Mouse (Mus musculus) left cerebral cortex, postnatal 14 days (tissue): ENCODE data around the gene Creg1. TPM values are rescaled to one million over a fixed set of nuclear protein-coding genes. Genes with fewer than 3 reads are reported as not detected.

Experiments used
- DNase-seq, 2 experiments: peaks; one replicate each; pipeline ENCODE4 v3.0.0; 2021 to 2022; ENCODE audit warnings: low spot score in 2 of 2, mixed read lengths in 1 of 2
- intact Hi-C: fragments of 180-260 bp; cut with DNase I; formaldehyde crosslinking; loops from one replicate; pipeline ENCODE4 v1.15.1; 2025
- long read RNA-seq, 2 experiments: library from polyadenylated mRNA; stranded (forward); transcript quantifications; one replicate each; pipeline ENCODE4 v2.0.0; 2021
- total RNA-seq, 2 experiments: library from RNA; stranded (reverse); gene quantifications; 2 replicates each; pipeline ENCODE4 v1.2.3; 2021

Creg1 gene
- 10 to 100 TPM; 25.1 to 28.5 TPM for total RNA-seq
- long read RNA-seq, experiment 1, transcript Creg1-202 (4 exons, 2,163 nt): major isoform, 37 of 37 reads
- long read RNA-seq, experiment 1, partial matches to known transcripts: 0 of 37 reads
- long read RNA-seq, experiment 1, other reads (novel, unspliced or antisense): 0 of 37 reads
- long read RNA-seq, experiment 2, transcript Creg1-202 (4 exons, 2,163 nt): major isoform, 33 of 34 reads
- long read RNA-seq, experiment 2, partial matches to known transcripts: 0 of 34 reads
- long read RNA-seq, experiment 2, other reads (novel, unspliced or antisense): 1 of 34 reads

DNA sequence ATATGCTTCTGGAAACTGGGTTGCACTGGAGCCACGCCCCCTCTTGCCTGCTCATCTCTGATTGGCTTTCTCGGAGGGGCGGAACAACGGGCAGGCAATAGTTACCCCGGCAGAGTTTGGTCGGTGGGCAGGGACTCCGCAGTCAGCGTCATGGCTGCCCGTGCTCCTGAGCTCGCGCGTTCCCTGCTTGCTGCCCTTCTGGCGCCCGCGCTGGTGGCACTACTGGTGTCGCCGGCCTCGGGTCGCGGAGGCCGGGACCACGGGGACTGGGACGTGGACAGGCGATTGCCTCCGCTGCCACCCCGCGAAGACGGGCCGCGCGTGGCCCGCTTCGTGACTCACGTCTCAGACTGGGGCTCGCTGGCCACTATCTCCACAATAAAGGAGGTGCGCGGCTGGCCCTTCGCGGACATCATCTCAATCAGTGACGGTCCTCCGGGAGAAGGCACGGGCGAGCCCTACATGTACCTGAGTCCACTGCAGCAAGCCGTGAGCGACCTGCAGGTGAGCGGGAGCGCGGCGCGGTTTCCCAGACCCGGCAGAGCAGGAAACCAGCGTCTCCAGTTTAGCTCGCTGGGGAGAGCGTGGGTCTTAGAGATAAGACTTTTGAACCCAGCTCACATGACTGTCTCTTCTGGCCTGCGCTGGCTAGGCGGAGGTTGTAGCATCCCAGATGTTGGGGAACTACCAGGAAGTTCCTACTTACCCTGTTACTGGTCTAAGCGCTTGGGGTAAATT is at the start of gene Creg1:
TSS of gene Creg1 (plus strand) at position 112 of the 738 bp plus-strand sequence.
- intact Hi-C loops: no loop called here
- DNase-seq: peak; percentile 93

DNA sequence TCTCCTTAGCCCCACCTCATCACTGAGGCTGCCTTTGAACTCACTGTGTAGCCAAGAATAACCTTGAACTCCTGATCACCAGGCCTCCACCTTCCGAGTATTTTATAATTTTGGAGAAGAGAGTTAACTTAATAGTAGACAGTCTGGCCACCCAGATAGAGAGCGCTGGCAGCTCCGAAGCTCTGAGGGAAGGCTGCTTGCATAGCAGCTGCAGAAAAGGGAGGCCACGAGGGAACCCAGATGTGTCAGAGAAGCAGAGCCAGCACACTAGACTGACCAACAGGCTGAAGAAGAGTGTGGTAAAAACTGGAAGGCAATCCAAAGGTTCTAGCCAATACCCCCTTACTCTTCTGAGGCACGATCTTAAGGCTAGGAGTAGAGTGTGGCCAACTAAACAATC is 49.7 kb upstream of the Creg1 start:
- intact Hi-C loops: no loop called here
- no peak for DNase-seq

DNA sequence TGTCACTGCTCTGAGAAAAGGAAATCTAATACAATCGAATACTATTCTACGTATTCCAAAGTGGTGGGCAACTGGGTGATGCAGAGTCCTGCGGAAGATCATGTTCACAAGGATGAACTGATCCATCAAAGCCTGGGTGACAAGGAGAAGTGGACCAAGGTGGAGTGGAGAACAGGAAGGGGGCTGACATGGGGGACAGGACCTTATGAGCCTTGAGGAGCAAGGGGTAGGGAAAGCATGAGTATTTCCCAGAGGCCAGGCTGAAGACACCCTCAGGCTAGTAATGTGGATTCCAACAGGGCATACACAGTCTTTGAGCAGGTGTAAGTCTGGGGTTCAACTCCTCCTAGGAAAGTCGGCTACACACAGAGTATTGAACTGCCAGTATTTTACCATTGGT is 47.1 kb upstream of the Creg1 start:
- DNase-seq: no peak
- intact Hi-C loops: no loop called here

- intact Hi-C loops: no loop called here
- DNase-seq: peak; percentile 38 to 52
Measured at GRCm38 (mm10) chr1:165717711-165718542, 45.6 kb upstream of the Creg1 start.

DNA sequence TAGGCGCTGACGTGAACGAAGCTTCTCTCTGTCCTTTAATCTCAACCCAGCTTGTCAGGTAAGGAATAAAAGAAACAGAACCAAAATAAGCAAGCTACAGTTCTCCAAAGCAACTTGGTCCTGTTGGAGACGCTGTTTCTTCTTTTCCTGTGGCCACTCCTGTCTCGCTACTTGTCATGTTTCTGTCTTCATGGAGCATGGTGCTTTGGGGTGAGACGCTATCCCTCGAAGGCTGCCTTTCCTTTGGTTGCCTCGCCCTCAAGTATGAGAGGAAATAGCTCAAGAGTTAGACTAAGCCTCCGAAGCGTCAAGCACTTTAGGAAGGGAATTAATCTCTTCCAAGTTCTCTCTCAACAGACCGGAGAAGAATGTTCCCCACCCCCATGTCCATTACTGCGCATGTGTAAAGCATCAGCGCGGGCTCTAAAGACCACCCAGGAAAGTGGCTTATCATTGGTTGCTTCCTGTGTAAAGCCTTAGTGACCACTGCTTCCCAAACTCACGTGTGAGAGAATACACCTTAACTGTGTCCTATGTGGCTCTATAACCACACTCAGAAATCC is 44.9 kb upstream of the Creg1 start:
- intact Hi-C loops: no loop called here
- DNase-seq: no peak

- intact Hi-C loops: no loop called here
Measured at GRCm38 (mm10) chr1:165722531-165723123, 40.9 kb upstream of the Creg1 start.

GRCm38 (mm10) chr1:165724219-165725033 is 39.1 kb upstream of the Creg1 start:
- intact Hi-C loops: no loop called here
- DNase-seq: no peak

More at GRCm38 (mm10) chr1:165722531-165723123, 40.9 kb upstream of the Creg1 start:
- no peak for DNase-seq

DNA sequence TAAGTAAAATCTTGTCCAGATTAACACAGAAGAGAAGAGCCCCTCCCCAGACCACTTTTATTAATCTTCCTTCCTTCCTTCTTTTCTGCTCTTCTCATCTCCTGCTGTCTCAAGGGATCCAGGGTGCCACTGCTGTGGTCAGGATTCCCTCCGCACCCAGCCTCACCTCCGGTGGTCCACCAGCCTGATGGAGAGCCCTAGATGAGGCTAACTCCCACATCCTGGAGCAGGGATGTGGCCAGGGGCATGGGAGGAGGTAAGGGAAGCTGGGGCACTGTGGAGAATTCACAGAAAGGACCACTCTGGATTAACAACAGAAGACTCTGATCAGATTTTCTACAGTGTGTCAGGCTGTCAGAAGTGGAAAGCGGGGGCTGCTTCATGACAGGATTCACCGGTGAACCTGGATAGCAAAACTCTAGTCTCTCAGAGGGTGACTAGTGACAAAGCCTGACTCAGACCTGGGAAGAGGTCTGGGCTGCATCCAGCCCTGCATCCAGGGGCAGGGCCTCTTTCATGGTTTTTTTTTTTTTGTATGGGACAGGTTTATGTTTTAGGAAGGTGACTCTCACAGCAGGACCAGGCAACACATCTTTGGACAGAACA is 38.4 kb upstream of the Creg1 start:
- no peak for DNase-seq
- intact Hi-C loops: no loop called here

DNA sequence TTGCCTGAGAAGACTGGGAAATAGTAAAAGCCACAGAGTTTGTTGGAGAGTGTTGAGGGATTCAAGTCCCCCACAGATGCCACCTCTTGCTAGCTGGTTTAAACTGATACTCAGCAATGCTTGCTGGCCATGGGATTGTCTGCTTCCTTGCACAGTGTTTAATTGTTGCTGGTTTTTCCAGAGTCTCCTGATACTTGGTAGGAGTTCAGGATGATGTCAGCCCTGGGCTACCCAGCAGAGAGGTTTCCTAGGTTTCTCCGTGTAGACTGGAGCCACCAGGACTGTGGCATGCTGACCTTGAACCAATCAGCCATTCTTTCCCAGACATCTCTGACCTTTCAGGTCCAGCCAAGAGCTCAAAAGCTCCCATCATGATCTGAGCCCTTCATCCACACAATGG is 36.6 kb upstream of the Creg1 start:
- intact Hi-C loops: no loop called here
- DNase-seq: no peak

DNA sequence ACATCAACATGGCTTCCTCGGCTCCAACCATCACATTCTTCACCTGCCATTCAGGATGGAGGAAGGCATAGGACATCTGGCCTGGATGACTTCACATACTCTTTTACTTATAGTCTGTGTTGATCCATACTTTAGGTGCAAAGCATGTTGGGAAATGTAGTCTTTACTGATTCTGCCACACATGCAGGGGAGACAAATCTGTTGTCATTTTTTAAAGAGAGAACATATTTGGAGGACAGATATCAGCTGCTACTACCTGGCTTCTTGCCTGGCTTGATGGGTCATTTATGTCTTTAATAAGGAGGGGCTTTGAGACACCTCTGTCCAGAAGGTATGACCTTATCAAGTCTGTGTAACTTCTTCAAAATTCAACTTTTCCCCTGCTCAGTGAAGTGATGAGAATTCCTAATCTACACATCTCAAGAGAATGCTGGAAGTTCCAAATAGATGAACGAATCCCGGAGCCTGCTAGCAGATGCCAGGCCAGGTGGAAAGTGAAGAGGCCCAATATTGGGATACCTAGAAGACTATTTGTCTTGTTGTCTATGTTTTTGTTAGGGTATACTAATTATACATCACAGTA is 35.4 kb upstream of the Creg1 start:
- no peak for DNase-seq
- intact Hi-C loops: no loop called here

- no peak for DNase-seq
- intact Hi-C loops: no loop called here
Measured at GRCm38 (mm10) chr1:165730129-165730528, 33.4 kb upstream of the Creg1 start.

GRCm38 (mm10) chr1:165731553-165731952 is 32.0 kb upstream of the Creg1 start:
- intact Hi-C loops: no loop called here
- DNase-seq: no peak

GRCm38 (mm10) chr1:165734840-165735239 is 28.7 kb upstream of the Creg1 start:
- DNase-seq: no peak
- intact Hi-C loops: no loop called here

- peak; percentile 90 to 95 for DNase-seq
- intact Hi-C loops: loop anchor here (1.0 to 2.0 kb wide), 2 partner anchors 76 to 153 kb away; no protein-coding TSS in a partner anchor
Measured at GRCm38 (mm10) chr1:165735826-165736818, 27.4 kb upstream of the Creg1 start.

GRCm38 (mm10) chr1:165737451-165737850 is 26.1 kb upstream of the Creg1 start:
- no peak for DNase-seq
- intact Hi-C loops: loop anchor here (2.0 kb wide), 1 partner anchor 155 kb away; no protein-coding TSS in a partner anchor

DNA sequence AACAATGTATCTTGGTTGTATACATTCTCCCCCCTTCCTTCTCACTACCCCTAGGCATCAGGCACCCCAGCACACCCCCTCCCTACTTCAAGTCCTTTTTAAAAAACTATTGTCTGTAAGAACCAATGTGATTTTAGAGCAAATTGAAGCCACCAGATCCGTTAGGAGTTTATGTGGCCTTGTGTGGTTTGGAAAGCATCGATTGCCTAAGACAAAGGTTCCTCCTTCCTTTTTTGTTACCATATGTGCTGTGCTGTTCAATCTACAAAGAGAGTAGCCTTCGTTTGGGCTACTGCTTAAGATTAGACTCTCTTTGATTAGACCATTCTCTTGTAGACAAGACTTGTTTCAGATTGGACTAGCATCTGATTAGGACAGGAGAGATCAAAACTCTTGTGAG is 25.7 kb upstream of the Creg1 start:
- DNase-seq: no peak
- intact Hi-C loops: loop anchor here (2.0 kb wide), 1 partner anchor 155 kb away; no protein-coding TSS in a partner anchor

DNA sequence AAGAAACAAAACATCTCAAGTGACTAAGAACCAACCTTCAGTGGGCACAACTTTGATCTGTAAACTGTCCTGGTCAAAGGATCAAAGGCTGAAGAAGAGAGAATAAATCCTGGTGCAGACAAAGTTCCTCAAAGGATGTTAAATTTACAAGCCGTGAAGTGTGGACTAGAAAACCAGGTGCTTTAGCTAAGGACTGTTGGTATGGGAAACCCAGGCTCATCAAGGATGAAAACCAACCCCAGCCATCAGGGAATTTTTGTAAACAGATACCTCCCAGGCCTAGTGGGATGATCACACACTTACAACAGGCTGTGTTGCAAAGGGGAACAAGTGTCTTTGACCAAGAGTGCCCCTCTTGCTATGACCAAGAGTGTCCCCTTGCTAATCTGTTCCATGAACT is 24.6 kb upstream of the Creg1 start:
- DNase-seq: no peak
- intact Hi-C loops: no loop called here
